ENCODE assay signal across 8 mouse cellular contexts in the genomic region with DNA sequence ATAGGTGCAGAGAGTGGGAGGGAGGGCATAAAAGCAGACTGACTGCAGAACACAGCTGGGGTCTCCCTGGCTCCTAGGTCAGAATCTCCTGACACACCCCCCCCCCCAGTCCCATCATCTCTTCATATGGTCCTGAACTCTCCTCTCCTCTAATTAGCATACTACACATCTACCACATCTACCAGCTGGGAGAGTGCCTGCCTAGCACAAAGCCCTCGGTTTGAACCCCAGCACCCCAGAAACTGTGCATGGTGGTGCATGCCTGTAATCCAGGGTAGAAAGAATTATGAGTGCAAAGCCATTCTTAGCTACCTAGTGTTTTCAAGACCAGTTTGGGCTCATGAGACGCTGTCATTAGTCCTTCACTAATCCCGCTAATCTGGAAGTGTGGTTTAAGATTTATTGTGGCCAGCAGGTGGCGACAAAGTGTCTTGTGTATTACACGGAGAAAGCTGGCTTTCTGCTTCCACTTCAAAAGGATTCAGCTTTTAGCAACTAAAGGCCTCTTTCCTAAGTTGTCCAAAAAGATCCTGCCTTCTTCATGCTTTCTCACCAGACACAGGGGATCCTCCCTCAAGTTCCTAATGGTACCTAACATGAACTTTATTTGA. TPM values are rescaled to one million over a fixed set of nuclear protein-coding genes. Genes with fewer than 3 reads are reported as not detected.
DNase-seq lines count a peak whose midpoint lies in the region; ATAC-seq and TF ChIP-seq lines count a peak whose summit lies in the region.

No protein-coding gene starts in this region.

- H3K36me3 ChIP-seq in lung, postnatal 0 days (ENCODE audit: insufficient read depth, low read length): no peaks in the 10 kb centered on the region

- H3K9me3 ChIP-seq in lung, postnatal 0 days (ENCODE audit: low read length): no peaks in the 10 kb centered on the region

- intact Hi-C loops in gastrocnemius, postnatal 36 days (cut with DNase I): no loop called here

- no peak overlapping the region for H3K4me3 ChIP-seq in lung, postnatal 0 days (ENCODE audit: low read depth, low read length)

- H3K27ac ChIP-seq in lung, postnatal 0 days (ENCODE audit: low read length): no peak overlapping the region

- H3K4me2 ChIP-seq in lung, postnatal 0 days (replicated peaks; ENCODE audit: low read depth, low read length): no peak overlapping the region

- no peaks in the 10 kb centered on the region; the same call in 1 of the 2 replicates for H3K27me3 ChIP-seq in lung, postnatal 0 days (replicated peaks; ENCODE audit: insufficient read depth, low read length)

- ATAC-seq in lung, postnatal 0 days: no peak

- H3K9ac ChIP-seq in lung, postnatal 0 days (replicated peaks; ENCODE audit: low read depth): no peak overlapping the region

- peak; percentile 78 for DNase-seq in CD4-positive helper T cell, adult 2 months (ENCODE audit: low read depth, low spot score)
- peak; percentile 91 for DNase-seq in NIH3T3 (ENCODE audit: low read depth)
- DNase-seq in cerebellum, postnatal 36 days: peak; percentile 65 to 77
- DNase-seq in gastrocnemius, postnatal 36 days: peak; percentile 21 to 46
- peak; percentile 36 for DNase-seq in large intestine, adult 2 months (ENCODE audit: low read depth, low spot score)
- peak; percentile 83 for DNase-seq in lung, postnatal 0 days (ENCODE audit: low spot score)
- peak; percentile 84 for DNase-seq in retina, postnatal 7 days (ENCODE audit: low read depth, low spot score)
- DNase-seq in urinary bladder, postnatal 36 days (ENCODE audit: low spot score in 2 of 2): peak; percentile 61 to 65

- peak; percentile 79 for TF ChIP-seq CTCF in lung, postnatal 0 days (IDR thresholded peaks at IDR 0.05)

- no peaks in the 10 kb centered on the region for H3K4me1 ChIP-seq in lung, postnatal 0 days (ENCODE audit: insufficient read depth, low read depth, low read length)

- WGBS in large intestine, adult 2 months: 10% methylated on average over 5 of the region's 5 CpGs
- WGBS in lung, postnatal 0 days: 6% methylated on average over 5 of the region's 5 CpGs

- no peak for TF ChIP-seq EP300 in lung, postnatal 0 days (IDR thresholded peaks at IDR 0.05)

RNA-seq across cellular contexts. Expression of a gene that starts 2.1 kb away (rescaled TPM):
- total RNA-seq in gastrocnemius, postnatal 36 days (2021): not detected
- 0.16 TPM in 1 of 2 replicates, not detected in the other for polyA plus RNA-seq in large intestine, adult 2 months (2012; rRNA removed)
- 0.27 TPM in 2 replicates for polyA plus RNA-seq in lung, postnatal 0 days (2015; fragmentation: Nextera tagmentation; extraction: Ambion mirVana)

RNA-seq across cellular contexts. Expression of a gene that starts 13.2 kb away (rescaled TPM):
- total RNA-seq in gastrocnemius, postnatal 36 days (2021): not detected
- 0.04 TPM in 1 of 2 replicates, not detected in the other for polyA plus RNA-seq in large intestine, adult 2 months (2012; rRNA removed)
- not detected in 2 replicates for polyA plus RNA-seq in lung, postnatal 0 days (2015; fragmentation: Nextera tagmentation; extraction: Ambion mirVana)

RNA-seq across cellular contexts. Expression of a gene that starts 19.3 kb away (rescaled TPM):
- total RNA-seq in gastrocnemius, postnatal 36 days (2021): 1 to 10 TPM; 1.5 to 1.9 TPM
- polyA plus RNA-seq in large intestine, adult 2 months (2012; rRNA removed): 2.1 and 3.1 TPM in 2 replicates
- 5.2 and 5.7 TPM in 2 replicates for polyA plus RNA-seq in lung, postnatal 0 days (2015; fragmentation: Nextera tagmentation; extraction: Ambion mirVana)

RNA-seq across cellular contexts. Expression of a gene that starts 34.3 kb away (rescaled TPM):
- total RNA-seq in gastrocnemius, postnatal 36 days (2021): 1 to 10 TPM in 1 of 2 experiments, under 1 TPM in 1; 0.42 to 1.2 TPM
- 76.3 and 90.9 TPM in 2 replicates for polyA plus RNA-seq in large intestine, adult 2 months (2012; rRNA removed)
- polyA plus RNA-seq in lung, postnatal 0 days (2015; fragmentation: Nextera tagmentation; extraction: Ambion mirVana): 2.0 and 2.6 TPM in 2 replicates

RNA-seq across cellular contexts. Expression of a gene that starts 34.8 kb away (rescaled TPM):
- total RNA-seq in gastrocnemius, postnatal 36 days (2021): 1 to 10 TPM; 2.5 to 2.7 TPM
- polyA plus RNA-seq in large intestine, adult 2 months (2012; rRNA removed): 3.8 and 4.1 TPM in 2 replicates
- 15.7 and 16.7 TPM in 2 replicates for polyA plus RNA-seq in lung, postnatal 0 days (2015; fragmentation: Nextera tagmentation; extraction: Ambion mirVana)

Comparison
In these comparisons a context has a peak if more than half of its experiments do, and no peak if none do; other contexts are left out.
1. DNase-seq: peak in every context shown above with its lines; median percentile 91 in NIH3T3; 84 in retina, postnatal 7 days; 83 in lung, postnatal 0 days; 78 in CD4-positive helper T cell, adult 2 months; 71 in cerebellum, postnatal 36 days; 63 in urinary bladder, postnatal 36 days; 36 in large intestine, adult 2 months; 34 in gastrocnemius, postnatal 36 days.